Mouse (Mus musculus): ENCODE measurements around the gene Tmem141. TPM values are rescaled to one million over a fixed set of nuclear protein-coding genes. Genes with fewer than 3 reads are reported as not detected.

Gene Tmem141
- polyA plus RNA-seq, 2 experiments: 9.4 to 9.8 TPM

DNA sequence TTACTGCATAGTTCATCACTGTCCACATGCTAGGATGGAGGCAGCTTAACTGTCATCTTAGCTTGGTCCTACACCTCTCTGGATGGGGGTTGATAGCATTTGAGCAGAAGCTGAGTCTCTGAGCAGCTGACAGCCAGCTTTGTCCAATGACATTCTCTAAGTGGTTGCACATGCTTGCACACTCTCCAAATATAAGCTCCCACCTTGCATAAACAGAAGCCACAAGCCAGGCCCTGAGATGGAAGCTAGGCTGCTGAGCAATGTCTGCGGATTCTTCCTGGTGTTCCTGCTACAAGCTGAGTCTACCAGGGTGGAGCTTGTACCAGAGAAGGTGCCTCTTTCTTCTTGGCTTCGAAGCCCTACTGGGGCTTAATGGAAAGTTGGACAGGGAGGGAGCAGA lies 31.1 kb upstream of the Tmem141 start, which contains the start of gene Lcn8:
Gene Lcn8 (plus strand): TSS at position 219 of the 400 bp plus-strand sequence.
- no peak within 1 kb of the TSS for H3K4me2 ChIP-seq (ENCODE audit: low read depth)
- no peak for DNase-seq (ENCODE audit: low read depth in 3 of 3, low spot score in 3 of 3)
- TF ChIP-seq CTCF (IDR thresholded peaks at IDR 0.05; ENCODE audit: low read depth): no peak
- TF ChIP-seq EP300 (IDR thresholded peaks at IDR 0.05; ENCODE audit: low read depth): no peak
- no peak for ATAC-seq (ENCODE audit: insufficient read depth)
- no peaks in the 10 kb centered on the region for H3K4me1 ChIP-seq (replicated peaks; ENCODE audit: control insufficient read depth in 2 of 2, insufficient read depth in 2 of 2, low read length in 1 of 2)
- WGBS (ENCODE audit: insufficient replicate concordance): 45% methylated on average over 2 of the region's 2 CpGs
- H3K36me3 ChIP-seq (replicated peaks; ENCODE audit: control insufficient read depth, insufficient read depth, low read depth): no peaks in the 10 kb centered on the region
- no peak within 1 kb of the TSS for H3K9ac ChIP-seq (replicated peaks)
- H3K4me3 ChIP-seq (ENCODE audit: insufficient read depth in 1 of 2, low read depth in 2 of 2, low read length in 2 of 2): no peak within 1 kb of the TSS
- no peaks in the 10 kb centered on the region; the same call in 1 of the 2 replicates for H3K27me3 ChIP-seq (ENCODE audit: control insufficient read depth, insufficient read depth, low read length)
- no peaks in the 10 kb centered on the region for H3K9me3 ChIP-seq (ENCODE audit: control insufficient read depth, low read length)
- no peak within 1 kb of the TSS for H3K27ac ChIP-seq

DNA sequence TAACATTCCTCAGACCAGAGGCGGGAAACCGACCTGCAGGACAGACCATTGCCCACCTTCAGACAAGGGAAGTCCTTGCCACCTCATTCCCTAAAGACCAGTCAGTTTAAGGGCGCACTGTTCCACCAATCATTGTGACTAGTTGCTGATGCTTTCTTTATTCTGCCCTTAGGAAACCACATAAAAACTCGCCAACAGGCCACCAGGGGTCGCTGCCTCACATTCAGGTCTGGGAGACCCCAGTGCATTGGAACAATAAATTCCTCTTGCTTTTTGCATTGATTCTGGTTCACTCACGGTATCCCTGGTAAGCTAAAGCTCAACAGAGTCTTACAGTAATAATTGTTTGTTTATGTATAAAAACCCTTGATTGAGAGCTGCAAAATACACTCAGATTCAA lies 18.1 kb upstream of the Tmem141 start:
- no peak overlapping the region for H3K27ac ChIP-seq
- no peak overlapping the region for H3K4me3 ChIP-seq (ENCODE audit: insufficient read depth in 1 of 2, low read depth in 2 of 2, low read length in 2 of 2)
- DNase-seq (ENCODE audit: low read depth in 3 of 3, low spot score in 3 of 3) (no peak), ATAC-seq (ENCODE audit: insufficient read depth) (no peak)
- no peak overlapping the region for H3K4me2 ChIP-seq (ENCODE audit: low read depth)
- no peaks in the 10 kb centered on the region for H3K9me3 ChIP-seq (ENCODE audit: control insufficient read depth, low read length)
- H3K9ac ChIP-seq (replicated peaks): no peak overlapping the region
- 14% methylated on average over 6 of the region's 6 CpGs for WGBS (ENCODE audit: insufficient replicate concordance)
- TF ChIP-seq EP300 (IDR thresholded peaks at IDR 0.05; ENCODE audit: low read depth) (no peak), CTCF (IDR thresholded peaks at IDR 0.05; ENCODE audit: low read depth) (peak; percentile 69)
- H3K36me3 ChIP-seq (replicated peaks; ENCODE audit: control insufficient read depth, insufficient read depth, low read depth): no peaks in the 10 kb centered on the region
- no peaks in the 10 kb centered on the region for H3K4me1 ChIP-seq (replicated peaks; ENCODE audit: control insufficient read depth in 2 of 2, insufficient read depth in 2 of 2, low read length in 1 of 2)
- no peaks in the 10 kb centered on the region for H3K27me3 ChIP-seq (ENCODE audit: control insufficient read depth, insufficient read depth, low read length)

DNA sequence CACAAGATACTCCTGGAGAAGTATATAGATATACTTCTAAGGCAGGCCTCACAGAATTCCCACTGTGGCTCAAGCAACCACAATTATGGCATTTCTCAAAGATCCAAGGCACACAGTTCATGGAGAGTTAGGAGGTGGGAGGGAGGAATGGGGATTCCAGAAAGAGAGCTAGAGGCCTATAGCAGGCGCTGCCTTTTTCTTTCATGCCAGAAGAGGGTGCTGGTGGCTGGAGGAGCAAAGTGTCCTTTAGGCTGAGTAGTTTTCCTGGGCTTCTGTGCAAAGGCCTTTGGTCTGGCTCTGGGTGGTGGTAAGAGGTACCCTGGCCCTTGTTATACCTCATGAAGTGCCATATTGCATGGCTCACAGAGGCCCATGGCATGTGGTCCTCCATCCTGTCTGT lies 12.2 kb upstream of the Tmem141 start:
- Histone ChIP-seq H3K4me3 (ENCODE audit: insufficient read depth in 1 of 2, low read depth in 2 of 2, low read length in 2 of 2) (no peak overlapping the region), H3K9ac (replicated peaks) (no peak overlapping the region), H3K4me2 (ENCODE audit: low read depth) (no peak overlapping the region), H3K27me3 (ENCODE audit: control insufficient read depth, insufficient read depth, low read length) (no peaks in the 10 kb centered on the region), H3K27ac (no peak overlapping the region), H3K36me3 (replicated peaks; ENCODE audit: control insufficient read depth, insufficient read depth, low read depth) (no peaks in the 10 kb centered on the region), H3K4me1 (replicated peaks; ENCODE audit: control insufficient read depth in 2 of 2, insufficient read depth in 2 of 2, low read length in 1 of 2) (no peaks in the 10 kb centered on the region), H3K9me3 (ENCODE audit: control insufficient read depth, low read length) (no peaks in the 10 kb centered on the region)
- ATAC-seq (ENCODE audit: insufficient read depth) (no peak), DNase-seq (ENCODE audit: low read depth in 3 of 3, low spot score in 3 of 3) (no peak)
- peak; percentile 21; the same call in 1 of the 2 replicates for TF ChIP-seq CTCF (IDR thresholded peaks at IDR 0.05; ENCODE audit: low read depth)
- no peak for TF ChIP-seq EP300 (IDR thresholded peaks at IDR 0.05; ENCODE audit: low read depth)
- 43% methylated on average over 1 of the region's 1 CpGs for WGBS (ENCODE audit: insufficient replicate concordance)

DNA sequence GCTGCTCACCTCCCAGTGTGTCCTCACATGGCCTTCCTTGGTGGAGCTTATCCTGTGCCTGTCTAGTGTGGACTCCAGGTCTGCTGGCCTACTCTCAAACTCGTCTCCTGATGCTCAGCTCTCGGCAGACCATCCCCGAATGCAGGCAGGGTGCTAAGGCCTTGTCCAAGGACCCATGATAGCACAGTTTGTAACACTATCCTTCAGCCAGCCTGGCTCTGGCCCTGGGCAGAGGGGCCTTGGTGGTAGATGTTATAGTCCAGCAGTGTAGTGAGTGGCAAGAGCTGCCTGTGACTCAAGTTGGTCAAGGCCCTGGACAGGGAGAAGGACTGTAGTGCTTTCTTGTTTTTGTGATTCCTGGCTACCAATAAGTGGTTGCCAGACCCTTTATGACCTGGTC lies 11.8 kb upstream of the Tmem141 start:
- Histone ChIP-seq H3K36me3 (replicated peaks; ENCODE audit: control insufficient read depth, insufficient read depth, low read depth) (no peaks in the 10 kb centered on the region), H3K27me3 (ENCODE audit: control insufficient read depth, insufficient read depth, low read length) (no peaks in the 10 kb centered on the region), H3K27ac (no peak overlapping the region), H3K4me2 (ENCODE audit: low read depth) (no peak overlapping the region), H3K9me3 (ENCODE audit: control insufficient read depth, low read length) (no peaks in the 10 kb centered on the region), H3K4me1 (replicated peaks; ENCODE audit: control insufficient read depth in 2 of 2, insufficient read depth in 2 of 2, low read length in 1 of 2) (no peaks in the 10 kb centered on the region), H3K9ac (replicated peaks) (no peak overlapping the region), H3K4me3 (ENCODE audit: insufficient read depth in 1 of 2, low read depth in 2 of 2, low read length in 2 of 2) (no peak overlapping the region)
- ATAC-seq (ENCODE audit: insufficient read depth): no peak
- 72% methylated on average over 3 of the region's 3 CpGs for WGBS (ENCODE audit: insufficient replicate concordance)
- no peak for TF ChIP-seq CTCF (IDR thresholded peaks at IDR 0.05; ENCODE audit: low read depth)
- TF ChIP-seq EP300 (IDR thresholded peaks at IDR 0.05; ENCODE audit: low read depth): no peak
- no peak for DNase-seq (ENCODE audit: low read depth in 3 of 3, low spot score in 3 of 3)

DNA sequence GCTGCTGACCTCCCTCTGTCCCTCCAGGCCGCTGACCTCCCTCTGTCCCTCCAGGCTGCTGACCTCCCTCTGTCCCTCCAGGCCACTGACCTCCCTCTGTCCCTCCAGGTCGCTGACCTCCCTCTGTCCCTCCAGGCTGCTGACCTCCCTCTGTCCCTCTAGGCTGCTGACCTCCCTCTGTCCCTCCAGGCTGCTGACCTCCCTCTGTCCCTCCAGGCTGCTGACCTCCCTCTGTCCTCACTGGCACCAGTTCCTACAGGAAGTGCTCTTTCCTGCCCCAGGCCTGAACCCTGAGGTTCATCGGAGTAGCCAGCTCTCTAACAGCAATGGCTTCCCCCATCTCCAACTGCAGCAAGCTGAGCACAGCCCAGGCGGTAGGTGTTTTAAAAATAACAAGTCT lies 6.9 kb upstream of the Tmem141 start:
- Histone ChIP-seq H3K36me3 (replicated peaks; ENCODE audit: control insufficient read depth, insufficient read depth, low read depth) (no peaks in the 10 kb centered on the region), H3K4me2 (ENCODE audit: low read depth) (no peak overlapping the region), H3K4me3 (ENCODE audit: insufficient read depth in 1 of 2, low read depth in 2 of 2, low read length in 2 of 2) (no peak overlapping the region), H3K9ac (replicated peaks) (no peak overlapping the region), H3K27me3 (ENCODE audit: control insufficient read depth, insufficient read depth, low read length) (no peaks in the 10 kb centered on the region), H3K4me1 (replicated peaks; ENCODE audit: control insufficient read depth in 2 of 2, insufficient read depth in 2 of 2, low read length in 1 of 2) (no peaks in the 10 kb centered on the region), H3K27ac (no peak overlapping the region), H3K9me3 (ENCODE audit: control insufficient read depth, low read length) (no peaks in the 10 kb centered on the region)
- 32% methylated on average over 4 of the region's 4 CpGs for WGBS (ENCODE audit: insufficient replicate concordance)
- no peak for DNase-seq (ENCODE audit: low read depth in 3 of 3, low spot score in 3 of 3)
- no peak for ATAC-seq (ENCODE audit: insufficient read depth)
- TF ChIP-seq EP300 (IDR thresholded peaks at IDR 0.05; ENCODE audit: low read depth): no peak
- no peak for TF ChIP-seq CTCF (IDR thresholded peaks at IDR 0.05; ENCODE audit: low read depth)

Data from liver, embryonic 14.5 days (tissue).